Mouse (Mus musculus): ENCODE results near the gene Pex11g. TPM values are rescaled to one million over a fixed set of nuclear protein-coding genes. Genes with fewer than 3 reads are reported as not detected.

The Pex11g gene
- total RNA-seq, 4 experiments from 2014 or later, result 0.41 to 1.0 (median 0.90) TPM

DNA sequence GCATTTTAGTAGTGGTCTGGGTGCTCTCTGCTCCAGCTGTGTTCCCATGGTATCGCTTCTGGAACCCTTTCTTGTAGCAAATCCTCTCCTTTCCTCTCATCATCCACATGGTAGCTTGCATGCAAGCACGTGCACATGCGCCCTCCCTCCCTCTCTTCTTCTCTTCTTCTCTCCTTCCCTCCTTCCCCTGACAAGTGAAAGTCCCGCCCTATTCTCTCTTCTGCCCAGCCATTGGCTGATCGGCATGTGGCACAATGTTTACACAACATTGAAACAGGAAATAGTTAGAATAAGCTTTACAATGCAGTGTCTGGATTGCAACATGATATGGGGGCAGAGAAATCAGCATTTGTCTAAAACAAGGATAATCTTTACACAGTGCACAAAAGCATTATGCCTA, 14.1 kb upstream of the Pex11g start:
- no peak for DNase-seq (ENCODE audit: low spot score in 2 of 2)

DNA sequence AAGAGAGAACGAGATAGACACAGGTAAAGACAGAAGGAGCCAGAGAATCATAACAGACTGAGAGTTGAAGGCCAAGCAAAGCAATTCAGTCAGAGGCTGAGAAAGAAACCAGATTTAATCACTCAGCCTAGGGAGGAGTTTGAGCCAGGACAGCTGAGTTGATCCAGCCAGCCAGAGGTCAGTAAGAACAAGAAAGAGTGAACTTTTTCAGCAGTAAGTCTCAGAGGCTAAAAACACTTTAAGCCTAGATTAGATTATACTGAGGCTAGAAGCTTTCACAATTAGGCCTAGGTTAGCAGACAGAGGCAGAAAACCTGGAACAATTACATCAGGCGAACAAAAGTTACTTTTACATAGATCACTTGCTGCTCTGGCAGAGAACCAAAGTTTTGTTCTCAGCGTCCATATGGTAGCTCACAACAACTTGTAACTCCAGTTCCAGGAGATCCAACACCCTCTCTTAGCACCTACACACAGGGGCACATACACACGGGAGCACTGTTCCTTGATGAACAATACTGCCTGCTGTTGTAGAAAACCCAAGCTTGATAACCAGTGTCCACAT, 12.8 kb upstream of the Pex11g start:
- no peak for DNase-seq (ENCODE audit: low spot score in 2 of 2)

- DNase-seq (ENCODE audit: low spot score in 2 of 2), result no peak
Observed at GRCm38 (mm10) chr8:3475715-3476429, 8.4 kb upstream of the Pex11g start.

- DNase-seq (ENCODE audit: low spot score in 2 of 2), result no peak
Observed at GRCm38 (mm10) chr8:3470562-3470961, 3.1 kb upstream of the Pex11g start, which contains the start of gene Tex45. Gene Tex45, plus strand, starts transcription at chr8:3470862.

DNA sequence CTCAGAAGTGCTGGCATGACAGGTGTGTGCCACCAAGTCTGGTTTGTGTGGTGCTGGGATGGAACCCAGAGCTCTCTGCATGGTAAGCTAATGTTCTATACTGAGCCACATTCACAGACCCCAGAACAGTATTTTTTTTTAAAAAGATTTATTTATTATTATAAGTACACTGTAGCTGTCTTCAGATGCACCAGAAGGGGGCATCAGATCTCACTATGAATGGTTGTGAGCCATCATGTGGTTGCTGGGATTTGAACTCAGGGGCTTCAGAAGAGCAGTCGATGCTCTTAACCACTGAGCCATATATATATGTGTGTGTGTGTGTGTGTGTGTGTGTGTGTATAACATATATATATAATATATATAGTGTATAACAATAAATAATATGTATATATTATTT, 1.4 kb upstream of the Pex11g start:
- DNase-seq (ENCODE audit: low spot score in 2 of 2), result no peak

- no peak for DNase-seq (ENCODE audit: low spot score in 2 of 2)
Observed at GRCm38 (mm10) chr8:3467886-3468545, 536 bp upstream of the Pex11g start.

DNA sequence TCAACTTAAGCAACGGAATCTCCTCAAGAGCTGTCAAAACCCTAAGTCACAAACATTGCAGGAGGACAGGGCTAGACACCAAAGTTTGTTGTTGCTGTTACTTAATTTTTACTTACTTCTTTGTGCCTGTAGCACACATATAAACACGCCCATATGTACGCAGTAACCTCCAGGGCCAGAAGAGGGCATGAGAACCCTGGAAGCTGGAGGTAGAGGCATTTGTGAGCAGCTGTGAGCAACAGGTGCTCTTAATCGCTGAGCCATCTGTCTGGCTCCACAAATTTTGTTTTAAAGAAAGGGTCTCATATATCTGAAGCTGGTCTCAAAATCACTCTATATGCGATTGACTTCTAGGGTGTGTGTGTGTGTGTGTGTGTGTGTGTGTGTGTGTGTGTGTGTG, 3.2 kb downstream of the Pex11g start:
- no peak for DNase-seq (ENCODE audit: low spot score in 2 of 2)

GRCm38 (mm10) chr8:3463248-3463647, 4.2 kb downstream of the Pex11g start:
- DNase-seq (ENCODE audit: low spot score in 2 of 2), result no peak

DNA sequence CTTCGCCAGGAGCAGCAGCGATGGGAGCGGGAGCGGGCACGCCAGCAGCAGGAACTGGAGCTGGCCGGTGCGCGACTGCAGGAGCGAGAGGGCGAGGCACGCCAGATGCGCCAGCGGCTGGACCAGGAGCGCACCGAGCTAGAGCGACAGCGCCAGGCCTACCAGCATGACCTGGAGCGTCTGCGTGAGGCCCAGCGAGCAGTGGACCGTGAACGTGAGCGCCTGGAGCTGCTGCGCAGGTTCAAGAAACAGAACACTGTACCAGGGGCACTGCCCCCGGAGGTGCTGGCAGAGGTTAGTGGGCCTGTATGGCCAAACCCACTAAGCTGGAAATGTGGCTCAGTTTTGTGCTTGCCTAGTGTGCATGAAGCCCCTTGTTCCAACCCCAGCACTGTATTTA, 15.5 kb downstream of the Pex11g start:
- DNase-seq (ENCODE audit: low spot score in 2 of 2), result no peak

DNA sequence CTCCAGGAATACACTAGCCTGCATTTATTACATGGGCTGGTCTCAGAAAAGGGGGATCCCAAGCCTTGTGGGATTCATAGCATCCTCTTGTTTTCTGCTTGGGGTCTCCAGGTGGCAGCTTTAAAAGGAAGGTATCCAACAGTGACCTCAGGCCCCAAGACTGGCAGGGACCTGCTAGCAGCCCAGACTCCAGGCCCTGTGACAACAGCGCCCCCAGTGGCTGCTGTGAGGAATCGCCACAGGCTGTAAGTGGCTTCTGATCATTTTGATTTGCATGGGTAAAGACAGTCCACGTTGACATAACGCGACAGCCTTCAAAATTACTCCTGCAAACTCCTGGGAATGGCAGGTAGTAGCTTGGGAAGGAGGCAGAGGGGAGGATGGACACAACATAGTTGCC, 16.8 kb downstream of the Pex11g start:
- no peak for DNase-seq (ENCODE audit: low spot score in 2 of 2)

DNA sequence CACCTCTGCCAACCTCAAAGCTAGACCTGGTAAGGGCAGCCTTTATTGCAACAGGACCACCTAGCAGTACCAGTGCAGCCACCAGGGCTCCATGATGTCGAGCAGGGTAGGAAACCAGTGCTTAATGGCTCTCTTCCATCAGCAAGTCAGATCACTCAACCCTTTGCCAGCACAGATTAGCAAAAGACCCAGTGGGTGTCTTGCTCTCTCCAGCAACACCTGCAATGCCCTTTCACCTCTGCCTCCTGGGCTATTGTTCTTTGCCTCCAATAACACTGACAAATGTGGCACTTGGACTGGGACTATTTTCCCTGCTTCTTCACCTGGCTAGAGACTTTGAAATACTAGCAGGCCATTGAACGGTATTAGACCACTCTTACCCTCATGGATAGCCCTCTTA, 18.3 kb downstream of the Pex11g start:
- no peak for DNase-seq (ENCODE audit: low spot score in 2 of 2)

DNA sequence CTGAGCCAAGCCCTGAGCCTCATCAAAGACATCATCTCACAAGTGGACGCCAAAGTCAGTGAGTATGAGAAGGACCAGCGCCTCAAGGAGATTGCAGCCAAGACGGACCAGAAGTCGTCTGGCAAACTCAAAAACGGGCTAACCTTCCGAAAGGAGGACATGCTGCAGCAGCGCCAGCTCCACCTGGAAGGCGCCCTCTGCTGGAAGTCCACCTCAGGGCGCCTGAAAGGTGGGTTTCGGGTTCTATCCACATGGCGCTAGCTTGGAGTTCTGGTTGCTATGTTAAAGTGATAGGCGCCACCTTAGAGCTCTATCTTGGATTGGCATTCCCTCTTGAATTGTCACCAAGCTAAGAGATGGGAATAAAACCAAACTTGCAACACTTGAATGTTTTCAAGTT, 28.0 kb downstream of the Pex11g start:
- no peak for DNase-seq (ENCODE audit: low spot score in 2 of 2)

DNA sequence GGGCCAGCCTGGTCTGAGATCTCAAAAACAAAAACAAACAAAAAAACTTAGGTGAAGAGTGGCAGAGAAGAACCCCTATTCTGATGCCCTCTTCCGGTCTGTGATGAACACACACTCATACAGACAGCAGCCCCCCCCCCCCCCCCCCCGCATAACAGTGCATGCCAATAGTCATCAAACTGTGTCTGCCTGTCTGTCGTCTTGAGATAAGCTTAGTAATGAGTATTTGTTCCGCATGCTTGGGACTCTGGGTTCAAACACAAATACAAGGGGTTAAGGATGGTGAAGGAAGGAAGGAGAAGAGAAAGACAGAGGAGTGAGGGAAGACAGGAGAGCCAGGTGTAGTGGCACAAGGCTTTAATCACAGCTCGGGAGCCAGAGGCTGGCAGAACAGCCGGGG, 31.0 kb downstream of the Pex11g start:
- DNase-seq (ENCODE audit: low spot score in 2 of 2), result no peak

GRCm38 (mm10) chr8:3431113-3431512, 36.4 kb downstream of the Pex11g start:
- no peak for DNase-seq (ENCODE audit: low spot score in 2 of 2)

DNA sequence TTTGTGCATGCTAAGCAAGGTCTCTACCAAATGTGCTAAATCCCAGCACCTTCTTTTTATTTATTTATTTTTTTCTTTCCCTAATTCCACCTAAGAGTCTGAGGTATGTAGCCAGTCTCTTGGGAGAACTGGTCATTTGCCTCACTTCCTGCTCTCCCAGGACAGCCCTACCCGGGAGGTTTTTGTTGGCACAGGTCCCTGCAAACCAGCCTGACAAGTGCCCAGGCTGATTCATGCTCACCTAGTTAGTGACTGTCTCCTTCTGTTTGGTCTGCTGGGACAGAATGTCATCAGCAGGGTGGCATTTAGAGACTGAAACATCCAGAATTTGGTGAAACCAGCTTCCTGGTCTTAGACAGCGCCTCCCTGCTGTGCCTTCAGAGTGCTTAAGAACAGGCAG, 37.5 kb downstream of the Pex11g start:
- no peak for DNase-seq (ENCODE audit: low spot score in 2 of 2)

DNA sequence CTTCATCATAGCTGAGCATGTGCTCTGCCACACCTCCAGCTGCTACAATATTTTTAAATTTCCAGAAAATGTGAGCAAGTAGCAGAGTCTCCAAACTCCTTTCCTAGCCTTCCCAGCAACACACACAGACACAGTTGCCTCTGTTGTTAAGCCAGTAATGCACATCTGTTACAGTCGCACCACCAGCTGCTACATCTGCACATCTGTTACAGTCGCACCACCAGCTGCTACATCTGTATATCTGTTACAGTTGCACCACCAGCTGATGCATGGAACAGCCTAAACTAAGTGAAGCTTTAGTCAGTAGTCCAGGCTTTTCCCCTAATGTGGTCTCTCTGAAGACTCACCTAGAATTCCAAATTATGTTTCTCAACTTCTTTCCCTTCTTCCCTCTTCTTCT, 39.1 kb downstream of the Pex11g start:
- no peak for DNase-seq (ENCODE audit: low spot score in 2 of 2)

- no peak for DNase-seq (ENCODE audit: low spot score in 2 of 2)
Observed at GRCm38 (mm10) chr8:3426211-3426610, 41.3 kb downstream of the Pex11g start.

- DNase-seq (ENCODE audit: low spot score in 2 of 2), result no peak
Observed at GRCm38 (mm10) chr8:3425217-3425616, 42.3 kb downstream of the Pex11g start.

DNA sequence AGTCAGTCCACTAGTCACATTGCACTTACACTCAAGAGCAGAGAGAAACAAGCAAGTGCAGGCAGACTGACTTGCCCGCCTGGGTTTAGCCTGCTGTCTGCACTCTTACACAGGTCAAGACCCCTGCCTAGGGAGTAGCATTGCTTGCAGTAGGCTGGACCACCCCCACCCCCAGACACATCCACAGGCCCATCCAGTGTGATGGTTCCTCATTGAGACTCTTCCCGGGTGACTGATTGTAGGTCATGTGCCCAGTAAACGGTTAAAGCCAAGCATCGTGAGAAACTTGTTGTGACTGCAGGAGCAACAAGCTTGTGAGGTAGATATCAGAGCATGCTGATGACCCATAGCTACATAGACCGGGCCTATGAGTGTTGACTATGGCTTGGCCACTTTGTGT, 46.0 kb downstream of the Pex11g start:
- no peak for DNase-seq (ENCODE audit: low spot score in 2 of 2)

DNA sequence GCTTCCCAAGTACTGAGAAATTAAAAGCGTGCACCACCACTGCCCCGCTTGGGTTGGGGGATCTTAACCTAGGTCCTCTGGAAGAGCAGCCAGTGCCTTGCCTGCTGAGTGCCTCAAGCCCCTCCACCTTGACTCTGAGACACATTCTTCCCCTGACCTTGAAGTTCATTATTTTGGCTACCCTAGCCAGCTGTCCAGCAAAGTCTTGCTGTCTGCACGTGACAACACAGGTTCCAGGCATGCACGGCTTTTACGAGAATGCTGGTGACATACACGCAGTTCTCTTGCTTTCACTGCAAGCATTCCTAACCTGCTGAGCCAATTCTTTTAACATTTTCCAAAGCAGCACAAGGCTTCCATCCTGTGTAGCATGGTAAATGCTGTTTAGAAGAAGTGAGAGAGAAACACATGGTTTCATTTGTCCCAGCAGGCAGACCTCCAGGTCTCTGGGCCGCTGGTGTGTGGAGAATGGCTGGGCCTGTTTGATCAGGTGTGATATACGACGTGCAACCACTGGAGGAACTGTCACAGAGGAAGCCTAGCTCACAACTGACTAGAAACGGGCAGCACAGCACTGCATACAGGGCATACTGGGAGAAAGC, 47.3 kb downstream of the Pex11g start:
- DNase-seq (ENCODE audit: low spot score in 2 of 2), result no peak

- DNase-seq (ENCODE audit: low spot score in 2 of 2), result no peak
Observed at GRCm38 (mm10) chr8:3418101-3418500, 49.4 kb downstream of the Pex11g start.

- no peak for DNase-seq (ENCODE audit: low spot score in 2 of 2)
Observed at GRCm38 (mm10) chr8:3417455-3417854, 50.0 kb downstream of the Pex11g start.

DNA sequence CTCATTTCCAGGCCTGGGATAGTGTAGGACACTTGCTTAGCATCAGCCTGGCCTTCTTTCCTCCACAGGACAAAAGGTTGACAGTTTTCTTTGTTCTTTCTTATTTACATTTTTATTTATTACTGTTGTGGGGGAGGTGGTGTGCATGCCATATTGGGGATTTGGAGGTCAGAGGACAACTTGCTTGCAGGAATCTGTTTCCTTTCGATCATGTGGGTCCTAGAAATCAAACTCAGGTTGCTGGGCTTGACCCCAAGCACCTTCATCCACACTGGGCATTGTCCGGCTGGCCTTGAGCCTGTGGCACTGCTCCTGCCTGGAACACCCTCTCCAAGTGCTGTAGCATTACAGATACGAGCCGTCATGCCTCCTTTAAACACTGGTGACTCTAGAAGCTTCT, 50.6 kb downstream of the Pex11g start:
- no peak for DNase-seq (ENCODE audit: low spot score in 2 of 2)

Measured in left cerebral cortex, adult 8-10 months (tissue).